Mouse (Mus musculus): ENCODE results near the gene Pknox2.

DNA sequence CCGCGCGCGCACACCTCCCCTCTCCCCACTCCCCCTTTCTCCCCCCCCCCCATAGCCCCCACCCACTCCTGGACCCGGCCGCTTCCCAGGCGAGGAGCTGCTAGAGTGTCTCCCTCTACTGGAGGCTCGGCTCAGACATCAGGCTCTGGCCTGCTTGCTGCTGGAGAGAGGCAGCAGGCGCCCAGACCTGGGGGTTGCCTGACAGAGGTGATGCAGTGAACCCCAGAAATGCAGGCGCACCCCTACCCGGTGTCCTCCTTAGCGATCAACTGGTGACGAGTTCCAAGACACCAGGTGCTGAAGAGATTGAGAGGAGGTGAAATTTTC, at the start of gene Pknox2:
- TF ChIP-seq CHD2 (IDR thresholded peaks at IDR 0.05; ENCODE audit: low read depth, low read length) (no peak), MAFK (IDR thresholded peaks at IDR 0.05; ENCODE audit: insufficient read depth, low read depth, low read length) (no peak), ZNF384 (IDR thresholded peaks at IDR 0.05; ENCODE audit: low read depth, low read length) (no peak), HCFC1 (IDR thresholded peaks at IDR 0.05; ENCODE audit: borderline replicate concordance, insufficient read depth, low read length) (no peak), ZC3H11A (IDR thresholded peaks at IDR 0.05; ENCODE audit: borderline replicate concordance, low read depth, low read length) (peak; percentile 37; the same call in 1 of the 2 replicates)

Data from ES-E14 (cell line).